ENCODE assay signal across 15 mouse cellular contexts in genomic region chr16:36276796-36277195, GRCm38 (mm10). TPM values are rescaled to one million over a fixed set of nuclear protein-coding genes. Genes with fewer than 3 reads are reported as not detected.
DNase-seq lines count a peak whose midpoint lies in the region; ATAC-seq and TF ChIP-seq lines count a peak whose summit lies in the region.
"Not testable (repeated sequence)": the region's sequence is repeated elsewhere in the genome, so short reads cannot be mapped to it uniquely, and the experiment has no call there.
"Had no signal": no experiment of that assay in that cellular context is flagged by ENCODE, and none has a peak within 500 bp of the region (broad histone marks: within the 10 kb centered on the region; RNA-seq: fewer than 3 reads in every experiment).

TSS of gene Stfa1 (plus strand) at chr16:36276951.

- H3K27ac ChIP-seq in embryonic facial prominence, embryonic 14.5 days (replicated peaks; ENCODE audit: low read depth, low read length); kidney, postnatal 0 days; liver, embryonic 13.5 days; stomach, embryonic 16.5 days (ENCODE audit: low read length): not testable (repeated sequence)
- peak within 1 kb of the TSS; percentile 44 for H3K27ac ChIP-seq in liver, postnatal 0 days (ENCODE audit: low read depth)

- not testable (repeated sequence) for H3K4me3 ChIP-seq in embryonic facial prominence, embryonic 14.5 days (ENCODE audit: low read depth, low read length); kidney, postnatal 0 days (replicated peaks; ENCODE audit: low read depth, low read length); liver, embryonic 13.5 days (replicated peaks); liver, postnatal 0 days (ENCODE audit: low read depth, low read length); stomach, embryonic 16.5 days (replicated peaks; ENCODE audit: low read length)

- DNase-seq in 416B (ENCODE audit: low read depth) = peak; percentile 88
- not testable (repeated sequence) for DNase-seq in embryonic facial prominence, embryonic 14.5 days (ENCODE audit: low spot score); kidney, postnatal 0 days (ENCODE audit: low spot score); liver, embryonic 13.5 days
- peak; percentile 29 for DNase-seq in liver, postnatal 0 days

- H3K9ac ChIP-seq in embryonic facial prominence, embryonic 14.5 days (ENCODE audit: low read depth, low read length); kidney, postnatal 0 days (ENCODE audit: low read depth, low read length); liver, embryonic 13.5 days; liver, postnatal 0 days (replicated peaks); stomach, embryonic 16.5 days (ENCODE audit: low read length): not testable (repeated sequence)

- H3K4me2 ChIP-seq in embryonic facial prominence, embryonic 14.5 days (ENCODE audit: low read depth, low read length); kidney, postnatal 0 days (ENCODE audit: low read length); liver, embryonic 13.5 days; liver, postnatal 0 days (ENCODE audit: low read depth, low read length); stomach, embryonic 16.5 days (ENCODE audit: low read depth, low read length): not testable (repeated sequence)

- H3K4me1 ChIP-seq in embryonic facial prominence, embryonic 14.5 days (ENCODE audit: control insufficient read depth, insufficient read depth, low read length); kidney, postnatal 0 days (replicated peaks; ENCODE audit: insufficient read depth, low read length); liver, embryonic 13.5 days (replicated peaks); liver, postnatal 0 days (ENCODE audit: insufficient read depth); stomach, embryonic 16.5 days (ENCODE audit: control insufficient read depth, insufficient read depth, low read length): not testable (repeated sequence)

- not testable (repeated sequence) for TF ChIP-seq CTCF in kidney, postnatal 0 days (IDR thresholded peaks at IDR 0.05; ENCODE audit: low read depth); liver, postnatal 0 days (IDR thresholded peaks at IDR 0.05; ENCODE audit: low read depth)

- WGBS in embryonic facial prominence, embryonic 14.5 days = 90% methylated on average over 4 of the region's 4 CpGs
- WGBS in kidney, postnatal 0 days = 82% methylated on average over 4 of the region's 4 CpGs
- WGBS in liver, embryonic 13.5 days (ENCODE audit: insufficient replicate concordance) = 59% methylated on average over 4 of the region's 4 CpGs
- WGBS in liver, postnatal 0 days (ENCODE audit: insufficient replicate concordance) = 60% methylated on average over 4 of the region's 4 CpGs
- WGBS in stomach, embryonic 16.5 days = 85% methylated on average over 4 of the region's 4 CpGs

- H3K36me3 ChIP-seq in embryonic facial prominence, embryonic 14.5 days (ENCODE audit: control insufficient read depth, insufficient read depth, low read length); kidney, postnatal 0 days (ENCODE audit: insufficient read depth, low read length); liver, embryonic 13.5 days; liver, postnatal 0 days (replicated peaks; ENCODE audit: insufficient read depth, low read length); stomach, embryonic 16.5 days (ENCODE audit: control insufficient read depth, insufficient read depth, low read length): not testable (repeated sequence)

- not testable (repeated sequence) for ATAC-seq in embryonic facial prominence, embryonic 14.5 days (ENCODE audit: low read depth); kidney, postnatal 0 days (replicated peaks; ENCODE audit: low FRiP score, low read depth); liver, embryonic 13.5 days (ENCODE audit: low read depth); neutrophil, adult 5-6 weeks (ENCODE audit: extremely low read depth, insufficient number of reproducible peaks, low FRiP score, poor library complexity, severe bottlenecking); stomach, embryonic 16.5 days (ENCODE audit: insufficient read depth, low FRiP score)
- 0 out of 2 replicates have a peak, but pooled peaks have one; percentile 35 for ATAC-seq in liver, postnatal 0 days

- TF ChIP-seq EP300 in liver, postnatal 0 days (IDR thresholded peaks at IDR 0.05; ENCODE audit: low read depth) = peak; percentile 39; the same call in 1 of the 2 replicates

- H3K27me3 ChIP-seq in embryonic facial prominence, embryonic 14.5 days (replicated peaks; ENCODE audit: control insufficient read depth, insufficient read depth, low read length); kidney, postnatal 0 days (ENCODE audit: insufficient read depth, low read length); liver, embryonic 13.5 days; liver, postnatal 0 days (ENCODE audit: insufficient read depth, low read length); stomach, embryonic 16.5 days (ENCODE audit: control insufficient read depth, insufficient read depth, low read length): not testable (repeated sequence)

- H3K9me3 ChIP-seq in embryonic facial prominence, embryonic 14.5 days (ENCODE audit: control insufficient read depth, low read length); kidney, postnatal 0 days (replicated peaks; ENCODE audit: low read length); liver, embryonic 13.5 days (replicated peaks); liver, postnatal 0 days (ENCODE audit: low read length); stomach, embryonic 16.5 days (replicated peaks; ENCODE audit: control insufficient read depth, low read length): not testable (repeated sequence)

RNA-seq across cellular contexts. Expression of gene Stfa1, which starts in this region (rescaled TPM):
- 15.3 and 31.0 TPM in 2 replicates for polyA plus RNA-seq in embryonic facial prominence, embryonic 14.5 days (2014; fragmentation: Nextera tagmentation; extraction: Ambion mirVana)
- 16.1 and 18.4 TPM in 2 replicates for polyA plus RNA-seq in kidney, postnatal 0 days (2015; fragmentation: Nextera tagmentation; extraction: Ambion mirVana)
- 133 and 136 TPM in 2 replicates for polyA plus RNA-seq in liver, embryonic 13.5 days (2015; fragmentation: Nextera tagmentation; extraction: Ambion mirVana)
- polyA plus RNA-seq in liver, postnatal 0 days (2015; fragmentation: Nextera tagmentation; extraction: Ambion mirVana) = 1,279 and 1,387 TPM in 2 replicates
- 15.6 and 16.3 TPM in 2 replicates for total RNA-seq in neutrophil, adult 5-6 weeks (2017)
- 48.3 and 90.0 TPM in 2 replicates for polyA plus RNA-seq in stomach, embryonic 16.5 days (2015; fragmentation: Nextera tagmentation; extraction: Ambion mirVana)
- total RNA-seq: adrenal gland, postnatal 14 days; gastrocnemius, adult 8-10 months; gastrocnemius, postnatal 36 days; heart, adult 18-20 months; MEL had no signal
- polyA plus RNA-seq: C2C12; cerebellum, adult 2 months; heart, embryonic 10.5 days had no signal
